Mouse (Mus musculus): ENCODE measurements around the gene Vmn1r120.
"Not testable (repeated sequence)": the region's sequence is repeated elsewhere in the genome, so short reads cannot be mapped to it uniquely, and the experiment has no call there.

The Vmn1r120 gene

GRCm38 (mm10) chr7:21053684-21054083 is at the start of gene Vmn1r120:
Gene Vmn1r120, minus strand, starts transcription at chr7:21053784.
- TF ChIP-seq GATA4 (IDR thresholded peaks at IDR 0.05; ENCODE audit: insufficient replicate concordance, low read length) = not testable (repeated sequence)

DNA sequence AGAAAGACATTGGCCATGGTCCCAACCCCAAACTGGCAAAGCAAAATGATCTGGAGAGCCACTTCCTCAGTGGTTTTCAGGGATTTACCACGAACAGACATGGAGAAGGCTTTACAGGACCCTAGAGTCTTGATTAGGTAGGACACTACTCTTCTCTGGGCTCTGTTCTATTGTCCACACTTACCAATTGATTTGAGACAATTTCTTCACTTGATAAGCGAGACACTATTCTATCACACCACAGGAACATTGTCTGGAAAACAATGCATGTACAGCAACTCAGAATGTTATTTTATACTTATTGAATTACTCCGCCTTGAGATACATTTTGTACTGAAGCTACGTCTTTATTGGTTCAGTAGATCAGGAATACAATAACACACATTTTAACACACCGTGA is 44.8 kb upstream of the Vmn1r120 start, which contains the start of gene Vmn1r121:
Gene Vmn1r121 (minus strand): TSS at position 101 of the 400 bp plus-strand sequence.
- not testable (repeated sequence) for TF ChIP-seq GATA4 (IDR thresholded peaks at IDR 0.05; ENCODE audit: insufficient replicate concordance, low read length)

DNA sequence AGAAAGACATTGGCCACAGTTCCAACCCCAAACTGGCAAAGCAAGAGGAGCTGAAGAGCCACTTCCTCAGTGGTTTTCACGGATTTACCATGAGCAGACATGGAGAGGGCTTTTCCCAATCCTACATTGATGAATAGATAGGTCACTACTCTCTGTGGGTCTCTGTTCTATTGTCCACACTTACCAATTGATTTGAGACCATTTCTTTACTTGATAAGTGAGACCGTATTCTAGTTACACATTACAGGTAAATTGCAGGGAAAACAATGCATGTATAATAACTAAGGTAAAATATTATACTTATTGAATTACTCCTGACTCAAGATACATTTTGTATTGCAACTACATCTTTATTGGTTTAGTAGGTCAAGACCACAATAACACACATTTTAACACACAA is 41.2 kb downstream of the Vmn1r120 start, which contains the start of gene Vmn1r119:
Gene Vmn1r119 (minus strand): TSS at position 101 of the 400 bp plus-strand sequence.
- TF ChIP-seq GATA4 (IDR thresholded peaks at IDR 0.05; ENCODE audit: insufficient replicate concordance, low read length) = not testable (repeated sequence)
